Mouse (Mus musculus): Measurements from ENCODE around the gene Fntb.

DNA sequence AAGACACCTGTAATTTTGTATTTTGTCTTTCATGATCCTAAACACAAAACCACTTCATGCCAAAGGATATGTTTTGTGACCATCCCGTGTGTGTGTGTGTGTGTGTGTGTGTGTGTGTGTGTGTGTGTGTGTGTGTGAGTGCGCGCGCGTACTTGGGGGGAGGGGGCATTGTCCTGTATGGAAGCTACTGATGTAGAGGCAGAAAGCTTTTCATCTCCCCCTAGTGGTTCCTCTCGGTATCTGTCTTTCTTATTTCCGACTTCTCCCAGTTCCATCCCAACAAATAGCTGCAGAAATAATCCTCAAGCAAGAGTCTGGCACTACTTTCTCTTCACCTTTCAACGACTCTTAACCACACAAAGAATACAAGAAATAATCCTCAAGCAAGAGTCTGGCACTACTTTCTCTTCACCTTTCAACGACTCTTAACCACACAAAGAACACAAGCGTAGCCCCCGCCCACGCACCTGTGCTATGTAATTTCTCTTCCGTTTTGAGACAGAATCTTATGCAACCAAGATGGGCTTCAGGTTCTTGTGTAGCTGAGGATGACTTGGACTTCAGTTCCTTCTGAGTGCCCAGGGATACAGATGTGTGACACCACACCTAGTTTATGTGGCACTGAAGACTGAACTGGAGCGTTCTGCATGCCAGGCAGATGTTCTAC lies 12.6 kb upstream of the Fntb start:
- no peak for TF ChIP-seq POLR2A (IDR thresholded peaks at IDR 0.05; ENCODE audit: insufficient read length, low read depth)
- TF ChIP-seq E2F4 (IDR thresholded peaks at IDR 0.05; ENCODE audit: insufficient read depth), result no peak
- no peak for TF ChIP-seq MAX (IDR thresholded peaks at IDR 0.05; ENCODE audit: low read depth)

All from myocyte (in vitro differentiated cells).